Mouse (Mus musculus): Measurements from ENCODE around the gene Mgat5.

GRCm38 (mm10) chr1:127212812-127213211, 8.0 kb downstream of the Mgat5 start:
- TF ChIP-seq HCFC1 (IDR thresholded peaks at IDR 0.05; ENCODE audit: borderline replicate concordance, insufficient read depth, low read length), result no peak
- no peak for TF ChIP-seq MAFK (IDR thresholded peaks at IDR 0.05; ENCODE audit: insufficient read depth, low read depth, low read length)
- no peak for TF ChIP-seq CHD2 (IDR thresholded peaks at IDR 0.05; ENCODE audit: low read depth, low read length)
